ENCODE assay signal across 22 mouse cellular contexts in genomic region chr7:113828576-113828975, GRCm38 (mm10).
A peak's percentile ranks its signal among the peaks of the same experiment; 100 is the strongest.
DNase-seq lines count a peak whose midpoint lies in the region; ATAC-seq lines count a peak whose summit lies in the region.
"Had no signal": no experiment of that assay in that cellular context is flagged by ENCODE, and none has a peak within 500 bp of the region (broad histone marks: within the 10 kb centered on the region; RNA-seq: fewer than 3 reads in every experiment).

No protein-coding gene starts in this region.

- no peaks in the 10 kb centered on the region for H3K9me3 ChIP-seq in forebrain, embryonic 11.5 days (ENCODE audit: control insufficient read depth, low read length)
- H3K9me3 ChIP-seq in forebrain, embryonic 12.5 days, result no peaks in the 10 kb centered on the region
- H3K9me3 ChIP-seq in heart, embryonic 13.5 days, result peaks cover 4% of the 10 kb centered on the region; the same call in 1 of the 2 replicates
- H3K9me3 ChIP-seq in heart, embryonic 12.5 days (replicated peaks), result peaks cover 3% of the 10 kb centered on the region
- no peaks in the 10 kb centered on the region for H3K9me3 ChIP-seq in intestine, embryonic 16.5 days (ENCODE audit: control insufficient read depth, low read length)
- no peaks in the 10 kb centered on the region for H3K9me3 ChIP-seq in neural tube, embryonic 15.5 days (replicated peaks)
- H3K9me3 ChIP-seq: embryonic facial prominence, embryonic 15.5 days; forebrain, embryonic 13.5 days; hindbrain, embryonic 12.5 days had no signal

- 0 out of 2 replicates have a peak, but pooled peaks have one; percentile 13 for ATAC-seq in forebrain, embryonic 11.5 days (replicated peaks; ENCODE audit: low FRiP score)
- ATAC-seq in forebrain, embryonic 12.5 days (ENCODE audit: low FRiP score), result no peak
- no peak for ATAC-seq in heart, embryonic 13.5 days (ENCODE audit: extremely low read depth, insufficient number of reproducible peaks, low FRiP score, low TSS enrichment)
- no peak for ATAC-seq in heart, embryonic 12.5 days (ENCODE audit: insufficient number of reproducible peaks, low FRiP score)
- ATAC-seq in intestine, embryonic 16.5 days, result no peak
- ATAC-seq in neural tube, embryonic 15.5 days (ENCODE audit: low FRiP score), result peak; percentile 28; the same call in 1 of the 2 replicates
- ATAC-seq: CD4-positive, CD25-positive, alpha-beta regulatory T cell, adult 4 months had no signal

- no peak overlapping the region for H3K9ac ChIP-seq in forebrain, embryonic 11.5 days (ENCODE audit: low read length)
- H3K9ac ChIP-seq in forebrain, embryonic 12.5 days, result no peak overlapping the region
- no peak overlapping the region for H3K9ac ChIP-seq in heart, embryonic 13.5 days
- H3K9ac ChIP-seq in heart, embryonic 12.5 days, result no peak overlapping the region
- no peak overlapping the region for H3K9ac ChIP-seq in intestine, embryonic 16.5 days (ENCODE audit: low read depth, low read length)
- no peak overlapping the region for H3K9ac ChIP-seq in neural tube, embryonic 15.5 days (replicated peaks)
- H3K9ac ChIP-seq: embryonic facial prominence, embryonic 15.5 days; forebrain, embryonic 13.5 days; hindbrain, embryonic 12.5 days had no signal

- H3K4me1 ChIP-seq in forebrain, embryonic 11.5 days (replicated peaks; ENCODE audit: control insufficient read depth, insufficient read depth, low read length), result peaks cover 13% of the 10 kb centered on the region
- H3K4me1 ChIP-seq in forebrain, embryonic 12.5 days, result peaks cover 29% of the 10 kb centered on the region
- H3K4me1 ChIP-seq in heart, embryonic 13.5 days, result peaks cover 53% of the 10 kb centered on the region
- H3K4me1 ChIP-seq in heart, embryonic 12.5 days (replicated peaks), result peaks cover 44% of the 10 kb centered on the region
- H3K4me1 ChIP-seq in intestine, embryonic 16.5 days (ENCODE audit: control insufficient read depth, insufficient read depth, low read length), result peaks cover 21% of the 10 kb centered on the region
- peaks cover 16% of the 10 kb centered on the region for H3K4me1 ChIP-seq in neural tube, embryonic 15.5 days

- H3K4me3 ChIP-seq in forebrain, embryonic 11.5 days (ENCODE audit: low read depth, low read length), result no peak overlapping the region
- H3K4me3 ChIP-seq in forebrain, embryonic 12.5 days (replicated peaks), result no peak overlapping the region
- no peak overlapping the region for H3K4me3 ChIP-seq in heart, embryonic 13.5 days
- no peak overlapping the region for H3K4me3 ChIP-seq in heart, embryonic 12.5 days
- H3K4me3 ChIP-seq in intestine, embryonic 16.5 days (ENCODE audit: low read length), result no peak overlapping the region
- H3K4me3 ChIP-seq in neural tube, embryonic 15.5 days (replicated peaks), result no peak overlapping the region
- H3K4me3 ChIP-seq: embryonic facial prominence, embryonic 15.5 days; erythroblast, embryonic 14.5 days; forebrain, embryonic 13.5 days; heart, adult 2 months; hindbrain, embryonic 12.5 days had no signal

- no peak overlapping the region for H3K4me2 ChIP-seq in forebrain, embryonic 11.5 days (ENCODE audit: low read depth, low read length, severe bottlenecking)
- H3K4me2 ChIP-seq in forebrain, embryonic 12.5 days, result no peak overlapping the region
- H3K4me2 ChIP-seq in heart, embryonic 13.5 days, result no peak overlapping the region
- H3K4me2 ChIP-seq in heart, embryonic 12.5 days, result no peak overlapping the region
- H3K4me2 ChIP-seq in intestine, embryonic 16.5 days (ENCODE audit: low read depth, low read length), result no peak overlapping the region
- H3K4me2 ChIP-seq in neural tube, embryonic 15.5 days, result no peak overlapping the region
- H3K4me2 ChIP-seq: embryonic facial prominence, embryonic 15.5 days; forebrain, embryonic 13.5 days; hindbrain, embryonic 12.5 days had no signal

- DNase-seq in forebrain, embryonic 11.5 days (ENCODE audit: low spot score), result no peak
- DNase-seq in kidney, adult 11 months, result no peak
- DNase-seq: adrenal gland, postnatal 10 days; B cell, adult 2 months; cerebellum, adult 11 months; cerebellum, adult 8-10 months; cerebellum, postnatal 14 days; gastrocnemius, postnatal 10 days; heart, adult 2 months; heart, postnatal 10 days; heart, postnatal 4 days had no signal

- no peaks in the 10 kb centered on the region for H3K36me3 ChIP-seq in forebrain, embryonic 11.5 days (ENCODE audit: control insufficient read depth, insufficient read depth, low read length)
- H3K36me3 ChIP-seq in forebrain, embryonic 12.5 days (replicated peaks), result no peaks in the 10 kb centered on the region
- H3K36me3 ChIP-seq in heart, embryonic 13.5 days, result no peaks in the 10 kb centered on the region
- peaks cover 4% of the 10 kb centered on the region; the same call in 1 of the 2 replicates for H3K36me3 ChIP-seq in heart, embryonic 12.5 days
- H3K36me3 ChIP-seq in intestine, embryonic 16.5 days (ENCODE audit: control insufficient read depth, insufficient read depth, low read length), result no peaks in the 10 kb centered on the region
- H3K36me3 ChIP-seq in neural tube, embryonic 15.5 days, result no peaks in the 10 kb centered on the region
- H3K36me3 ChIP-seq: embryonic facial prominence, embryonic 15.5 days; G1E; hindbrain, embryonic 12.5 days had no signal

- WGBS in forebrain, embryonic 11.5 days, result 39% methylated on average over 2 of the region's 2 CpGs
- 51% methylated on average over 2 of the region's 2 CpGs for WGBS in forebrain, embryonic 12.5 days
- 63% methylated on average over 2 of the region's 2 CpGs for WGBS in heart, embryonic 13.5 days
- 60% methylated on average over 2 of the region's 2 CpGs for WGBS in heart, embryonic 12.5 days
- 69% methylated on average over 2 of the region's 2 CpGs for WGBS in intestine, embryonic 16.5 days
- WGBS in neural tube, embryonic 15.5 days, result 31% methylated on average over 2 of the region's 2 CpGs

- peaks cover 10% of the 10 kb centered on the region for H3K27me3 ChIP-seq in forebrain, embryonic 11.5 days (ENCODE audit: control insufficient read depth, insufficient read depth, low read length)
- H3K27me3 ChIP-seq in forebrain, embryonic 12.5 days, result peaks cover 15% of the 10 kb centered on the region
- no peaks in the 10 kb centered on the region for H3K27me3 ChIP-seq in heart, embryonic 13.5 days (replicated peaks)
- no peaks in the 10 kb centered on the region for H3K27me3 ChIP-seq in heart, embryonic 12.5 days (replicated peaks)
- no peaks in the 10 kb centered on the region for H3K27me3 ChIP-seq in intestine, embryonic 16.5 days (replicated peaks; ENCODE audit: control insufficient read depth, insufficient read depth, low read length)
- H3K27me3 ChIP-seq in neural tube, embryonic 15.5 days (replicated peaks), result no peaks in the 10 kb centered on the region
- H3K27me3 ChIP-seq: embryonic facial prominence, embryonic 15.5 days had no signal

- H3K27ac ChIP-seq in forebrain, embryonic 11.5 days (ENCODE audit: low read depth, low read length), result no peak overlapping the region
- no peak overlapping the region for H3K27ac ChIP-seq in forebrain, embryonic 12.5 days
- 0 out of 2 replicates have a peak overlapping the region, but pooled peaks have one; percentile 1 for H3K27ac ChIP-seq in heart, embryonic 13.5 days (replicated peaks)
- H3K27ac ChIP-seq in heart, embryonic 12.5 days (ENCODE audit: poor library complexity, severe bottlenecking), result no peak overlapping the region
- H3K27ac ChIP-seq in intestine, embryonic 16.5 days (ENCODE audit: low read length), result 0 out of 2 replicates have a peak overlapping the region, but pooled peaks have one; percentile 30
- H3K27ac ChIP-seq in neural tube, embryonic 15.5 days (replicated peaks), result 0 out of 2 replicates have a peak overlapping the region, but pooled peaks have one; percentile 7
- H3K27ac ChIP-seq: embryonic facial prominence, embryonic 15.5 days; heart, adult 2 months had no signal

Comparison
In these comparisons a context has a peak if more than half of its experiments do, and no peak if none do; other contexts are left out.
1. ATAC-seq: peak in forebrain, embryonic 11.5 days (single experiment) and neural tube, embryonic 15.5 days (single experiment); none in forebrain, embryonic 12.5 days (single experiment), heart, embryonic 13.5 days (single experiment), heart, embryonic 12.5 days (single experiment) and intestine, embryonic 16.5 days (single experiment).
2. H3K27ac ChIP-seq: peak in heart, embryonic 13.5 days (single experiment), intestine, embryonic 16.5 days (single experiment) and neural tube, embryonic 15.5 days (single experiment); none in forebrain, embryonic 11.5 days (single experiment), forebrain, embryonic 12.5 days (single experiment) and heart, embryonic 12.5 days (single experiment).